Mouse (Mus musculus) natural killer cell, adult 2 months (primary cell): ENCODE results near the gene BC035044.
"Not testable (repeated sequence)": the region's sequence is repeated elsewhere in the genome, so short reads cannot be mapped to it uniquely, and the experiment has no call there.

Source experiments
- DNase-seq, 2 experiments: peaks; one replicate each; pipeline ENCODE4 v3.0.0; 2022; ENCODE audit warnings: low spot score in 2 of 2

BC035044 gene

DNA sequence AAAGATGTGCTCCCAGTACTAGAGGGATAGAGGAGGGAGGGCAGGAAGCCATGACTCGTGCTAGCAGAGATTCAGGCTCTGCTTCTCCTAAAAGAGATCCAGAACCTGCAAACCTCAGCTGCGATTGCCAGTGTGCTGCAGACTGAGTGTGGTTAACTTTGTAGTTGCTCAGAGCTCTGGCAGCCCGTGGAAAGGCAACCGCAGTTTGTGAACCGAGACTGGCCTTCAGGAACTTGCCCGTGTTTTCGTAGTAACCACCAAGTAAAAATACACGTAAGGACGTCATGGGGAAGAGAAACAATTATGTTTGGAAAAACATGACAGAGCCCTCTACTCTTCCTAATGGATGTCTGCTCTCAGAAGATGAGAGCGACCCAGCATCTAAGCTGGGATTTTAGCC is 57.9 kb downstream of the BC035044 start:
- DNase-seq = no peak

GRCm38 (mm10) chr6:128829837-128830236 is 61.1 kb downstream of the BC035044 start:
- DNase-seq = no peak

DNA sequence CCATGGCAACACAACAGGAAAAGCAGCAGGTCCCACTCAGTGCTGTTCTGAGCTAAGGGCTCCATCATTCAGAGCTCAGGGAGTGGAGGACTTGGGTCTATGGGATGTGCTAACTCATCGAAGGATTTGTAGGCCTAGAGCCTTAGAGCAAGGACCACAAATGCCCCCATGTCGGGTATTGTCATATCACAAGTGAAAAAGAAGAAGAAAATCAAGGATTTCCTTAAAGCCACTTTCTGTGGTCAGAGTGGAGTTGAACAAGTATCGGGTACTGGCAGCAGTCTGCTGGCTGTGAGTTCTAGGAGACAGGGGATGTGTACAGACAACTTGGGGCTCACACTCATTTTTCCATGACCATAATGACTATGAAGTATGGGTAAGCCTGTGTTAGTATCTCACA is 64.1 kb downstream of the BC035044 start:
- no peak for DNase-seq

DNA sequence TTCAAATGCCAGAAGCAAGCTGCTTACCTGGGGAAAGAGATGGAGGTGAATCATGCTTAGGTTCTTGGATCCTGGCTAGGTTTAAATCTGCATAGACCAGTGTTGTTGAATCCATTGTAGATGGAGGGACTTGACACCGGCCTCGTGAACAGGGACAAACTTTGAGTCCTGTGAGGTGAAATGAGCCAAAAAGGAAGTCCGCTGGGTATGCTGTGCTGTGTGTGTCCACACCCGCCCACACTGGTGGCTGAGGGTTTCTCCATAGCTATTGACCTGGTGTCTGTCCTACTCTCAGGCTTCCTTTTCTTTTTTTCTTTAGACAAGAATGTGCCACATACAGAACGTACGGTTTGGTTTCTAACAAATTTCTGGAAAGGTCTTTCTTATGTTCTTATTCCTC is 64.8 kb downstream of the BC035044 start, which contains the start of the genes Gm44511 and Klrb1b:
Gene Gm44511 (minus strand): TSS at position 184 of the 400 bp plus-strand sequence.
Gene Klrb1b (minus strand): TSS at position 200 of the 400 bp plus-strand sequence.
- DNase-seq = peak in 1 of 2 experiments; percentile 63

- no peak for DNase-seq
These were observed 72.7 kb downstream of the BC035044 start for GRCm38 (mm10) chr6:128818083-128818802.

DNA sequence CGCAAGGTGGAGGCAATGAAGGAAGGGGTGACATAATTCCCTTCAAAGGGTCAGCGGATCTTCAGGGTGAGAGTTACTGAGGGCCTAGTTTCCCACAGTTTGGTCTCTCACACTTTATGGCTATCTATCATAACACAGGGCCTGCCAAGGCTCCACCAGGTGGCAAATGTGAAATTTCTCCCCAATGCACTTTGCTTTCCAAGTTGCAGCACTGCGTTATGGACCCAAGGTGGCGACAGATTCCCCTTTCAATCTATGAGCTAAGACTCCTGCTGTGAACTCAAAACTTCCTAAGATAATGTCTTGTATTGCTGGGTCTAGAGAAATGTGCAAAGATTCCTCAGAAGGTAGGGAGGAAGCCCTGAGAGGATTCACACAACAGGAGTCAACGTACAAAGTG is 82.4 kb downstream of the BC035044 start:
- peak; percentile 74 to 77 for DNase-seq

DNA sequence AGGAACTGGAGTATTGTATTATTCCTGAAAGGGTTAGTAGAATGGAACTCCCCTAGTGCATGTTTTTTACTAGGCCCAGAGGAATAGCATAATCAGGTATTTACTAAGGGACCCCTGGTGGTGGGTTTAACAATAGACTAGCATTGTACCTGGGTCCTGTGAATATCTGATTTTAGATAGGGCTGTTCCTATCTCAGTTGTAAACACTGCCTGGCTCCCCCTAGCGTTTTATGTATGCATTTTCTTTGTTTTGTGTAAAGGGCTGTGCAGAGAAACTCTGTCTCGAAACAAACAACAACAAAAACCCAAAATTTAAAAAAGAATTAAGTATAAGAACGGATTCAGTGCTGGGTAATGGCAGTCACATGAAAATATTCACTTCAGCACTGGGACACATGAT is 83.9 kb downstream of the BC035044 start:
- DNase-seq = peak in 1 of 2 experiments; percentile 44

DNA sequence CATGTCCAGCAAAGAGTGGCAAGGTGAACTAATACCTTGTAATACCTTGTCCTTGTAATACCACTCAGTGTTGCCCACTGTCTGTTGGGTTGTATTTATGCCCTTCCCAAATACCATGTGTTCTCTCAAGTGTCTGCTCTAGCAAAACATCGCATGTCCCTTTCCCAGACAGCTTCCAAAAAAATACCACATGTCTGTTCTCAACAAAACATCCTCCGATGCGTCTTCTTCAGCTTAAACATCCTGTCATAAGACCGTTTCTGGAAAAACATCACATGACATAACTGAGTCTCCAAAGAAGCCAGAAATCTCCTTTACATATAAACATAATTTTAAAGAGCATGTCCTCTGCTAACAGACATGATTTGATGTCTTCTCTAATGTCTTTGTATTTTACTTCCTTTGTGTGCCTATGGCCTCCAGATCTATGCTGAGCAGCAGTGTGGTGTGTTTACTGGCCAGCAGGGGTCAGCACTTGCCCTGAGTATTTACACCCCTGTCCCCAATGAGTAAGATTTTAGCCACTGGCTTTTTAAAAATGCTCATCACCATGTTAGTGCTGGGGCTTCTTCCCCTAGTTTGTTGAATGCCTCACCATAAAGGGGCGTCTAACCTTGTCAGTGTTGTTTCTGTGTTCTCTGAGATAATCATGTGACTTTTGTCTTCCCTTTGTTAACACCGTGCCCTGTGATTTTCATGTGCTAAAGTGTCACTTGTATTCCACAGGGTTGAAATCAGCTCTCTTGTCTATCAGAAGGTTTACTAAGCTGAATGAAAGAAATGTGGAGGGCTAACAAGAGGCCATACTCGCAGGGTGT is 85.9 kb downstream of the BC035044 start:
- peak; percentile 72 to 75 for DNase-seq

GRCm38 (mm10) chr6:128802999-128803857 is 87.7 kb downstream of the BC035044 start:
- peak; percentile 95 to 98 for DNase-seq

DNA sequence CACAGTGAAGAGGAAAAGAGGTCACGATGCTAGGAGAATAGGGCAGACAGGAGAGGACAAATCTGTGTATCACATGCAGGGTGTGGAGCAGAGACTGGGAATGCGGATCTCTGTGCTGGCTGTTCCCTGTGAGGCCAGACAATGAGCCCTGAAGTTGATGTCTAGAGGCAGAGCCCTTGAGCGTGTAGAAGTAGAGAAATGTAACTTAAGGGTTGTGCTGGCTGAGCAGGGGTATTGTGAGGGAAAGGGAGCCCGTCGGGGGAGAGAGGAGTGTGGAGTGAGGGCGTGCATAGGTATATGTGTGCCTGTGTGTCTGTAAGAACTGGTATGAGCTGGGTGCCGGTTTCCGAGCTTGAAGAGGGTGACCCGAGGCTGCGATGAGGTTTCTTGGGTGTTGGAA is 88.4 kb downstream of the BC035044 start:
- no peak for DNase-seq

GRCm38 (mm10) chr6:128800696-128801095 is 90.2 kb downstream of the BC035044 start:
- not testable (repeated sequence) for DNase-seq

GRCm38 (mm10) chr6:128799896-128800270 is 91.0 kb downstream of the BC035044 start:
- DNase-seq = no peak

GRCm38 (mm10) chr6:128799144-128799895 is 91.6 kb downstream of the BC035044 start:
- DNase-seq = peak; percentile 89 to 91
